Mouse (Mus musculus): ENCODE results near the gene Plekha6. TPM values are rescaled to one million over a fixed set of nuclear protein-coding genes. Genes with fewer than 3 reads are reported as not detected.

The Plekha6 gene
- total RNA-seq, 1 experiment from 2014 or later: 18.4 TPM

Other genes with a start within 250 kb of the Plekha6 start
- gene Mdm4, start 133.6 kb upstream of the Plekha6 start, total RNA-seq (2021): 91.6 and 115 TPM in 2 replicates
- gene Pik3c2b, start 118.5 kb upstream of the Plekha6 start, total RNA-seq (2021): 7.9 and 8.3 TPM in 2 replicates
- gene Ppp1r15b, start 33.1 kb upstream of the Plekha6 start, total RNA-seq (2021): 82.5 and 88.1 TPM in 2 replicates
- 0.43 and 1.0 TPM in 2 replicates for gene Golt1a, start 145.6 kb downstream of the Plekha6 start, total RNA-seq (2021)
- gene Kiss1, start 157.7 kb downstream of the Plekha6 start, total RNA-seq (2021): not detected in 2 replicates
- gene Ren1, start 186.3 kb downstream of the Plekha6 start, total RNA-seq (2021): 3.9 and 6.0 TPM in 2 replicates
- 5.9 and 6.3 TPM in 2 replicates for gene Etnk2, start 199.4 kb downstream of the Plekha6 start, total RNA-seq (2021)